In the genomic region with DNA sequence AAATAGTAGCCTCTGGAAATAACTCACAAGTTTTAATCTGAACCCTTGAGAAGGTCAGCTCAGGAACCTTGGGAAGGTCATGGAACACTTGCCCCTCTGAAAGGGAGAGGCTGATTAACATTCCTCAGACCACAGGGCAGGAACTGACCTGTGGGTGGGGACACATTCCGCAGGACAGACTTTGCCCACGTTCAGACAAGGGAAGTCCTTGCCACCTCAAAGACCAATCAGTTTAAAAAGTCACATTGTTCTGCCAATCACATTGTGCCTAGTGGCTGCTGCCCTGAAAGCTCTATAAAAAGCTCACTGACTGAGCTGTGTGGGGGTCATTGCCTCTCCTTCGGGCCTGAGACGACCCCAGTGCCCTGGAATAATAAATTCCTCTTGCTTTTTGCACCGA, we compare ENCODE assay signal across 20 mouse cellular contexts. TPM values are rescaled to one million over a fixed set of nuclear protein-coding genes. Genes with fewer than 3 reads are reported as not detected.
DNase-seq lines count a peak whose midpoint lies in the region; ATAC-seq and TF ChIP-seq lines count a peak whose summit lies in the region.
"Had no signal": no experiment of that assay in that cellular context is flagged by ENCODE, and none has a peak within 500 bp of the region (broad histone marks: within the 10 kb centered on the region; RNA-seq: fewer than 3 reads in every experiment).

No protein-coding gene starts in this region.

- H3K27me3 ChIP-seq in hindbrain, embryonic 10.5 days (ENCODE audit: insufficient read depth, poor library complexity, severe bottlenecking) = no peaks in the 10 kb centered on the region
- H3K27me3 ChIP-seq in hindbrain, embryonic 12.5 days = no peaks in the 10 kb centered on the region
- no peaks in the 10 kb centered on the region for H3K27me3 ChIP-seq in kidney, adult 2 months (replicated peaks; ENCODE audit: control insufficient read depth, insufficient read depth, low read length)
- H3K27me3 ChIP-seq: embryonic facial prominence, embryonic 15.5 days; hindbrain, embryonic 13.5 days; lung, embryonic 15.5 days had no signal

- peaks cover 16% of the 10 kb centered on the region for H3K4me1 ChIP-seq in hindbrain, embryonic 10.5 days (replicated peaks)
- H3K4me1 ChIP-seq in hindbrain, embryonic 12.5 days = no peaks in the 10 kb centered on the region
- peaks cover 8% of the 10 kb centered on the region for H3K4me1 ChIP-seq in kidney, adult 2 months (ENCODE audit: control insufficient read depth, insufficient read depth, low read length)
- H3K4me1 ChIP-seq: embryonic facial prominence, embryonic 15.5 days; hindbrain, embryonic 13.5 days; lung, embryonic 15.5 days had no signal

- no peak for ATAC-seq in hindbrain, embryonic 12.5 days (ENCODE audit: low FRiP score)
- ATAC-seq: activated CD4-positive, CD25-positive, alpha-beta regulatory T cell, adult 4 months; forebrain, embryonic 14.5 days had no signal

- TF ChIP-seq POLR2A in kidney, adult 2 months (IDR thresholded peaks at IDR 0.05; ENCODE audit: low read depth, low read length) = no peak

- H3K36me3 ChIP-seq in hindbrain, embryonic 10.5 days = no peaks in the 10 kb centered on the region
- H3K36me3 ChIP-seq in hindbrain, embryonic 12.5 days = no peaks in the 10 kb centered on the region
- no peaks in the 10 kb centered on the region for H3K36me3 ChIP-seq in kidney, adult 2 months (ENCODE audit: control insufficient read depth, insufficient read depth, low read length)
- H3K36me3 ChIP-seq: embryonic facial prominence, embryonic 15.5 days; G1E; hindbrain, embryonic 13.5 days; lung, embryonic 15.5 days had no signal

- peak overlapping the region; percentile 16; the same call in 1 of the 2 replicates for H3K27ac ChIP-seq in hindbrain, embryonic 10.5 days
- H3K27ac ChIP-seq in hindbrain, embryonic 12.5 days = no peak overlapping the region
- H3K27ac ChIP-seq in kidney, adult 2 months (ENCODE audit: insufficient read depth, low read depth, low read length) = peak overlapping the region; percentile 64; the same call in 1 of the 2 replicates
- H3K27ac ChIP-seq: embryonic facial prominence, embryonic 15.5 days; gastrocnemius, adult 2 months; heart, adult 2 months; hindbrain, embryonic 13.5 days; lung, embryonic 15.5 days had no signal

- TF ChIP-seq CTCF in kidney, adult 2 months (conservative IDR thresholded peaks at IDR 0.05; ENCODE audit: insufficient read depth, insufficient read length, low read depth, low read length) = no peak

- no peak overlapping the region for H3K4me2 ChIP-seq in hindbrain, embryonic 12.5 days (replicated peaks)
- H3K4me2 ChIP-seq: embryonic facial prominence, embryonic 15.5 days; hindbrain, embryonic 13.5 days; lung, embryonic 15.5 days had no signal

- DNase-seq in hindbrain, embryonic 10.5 days (ENCODE audit: low spot score) = peak; percentile 54
- peak; percentile 46 for DNase-seq in ZHBTc4 (ENCODE audit: low read depth, low spot score)
- peak; percentile 79 for DNase-seq in kidney, adult 2 months
- peak; percentile 51 to 64 for DNase-seq in kidney, postnatal 36 days
- DNase-seq in urinary bladder, adult 2 months (ENCODE audit: low spot score) = no peak
- DNase-seq in thymus, postnatal 10 days (ENCODE audit: low spot score in 2 of 2) = no peak
- DNase-seq in gastrocnemius, postnatal 4 days (ENCODE audit: low spot score in 2 of 2) = no peak
- DNase-seq: adrenal gland, postnatal 36 days; B cell, adult 2 months; cerebellum, postnatal 14 days; gastrocnemius, adult 2 months; heart, adult 2 months; liver had no signal

- WGBS in hindbrain, embryonic 10.5 days = 10% methylated on average over 5 of the region's 5 CpGs
- WGBS in hindbrain, embryonic 12.5 days = 19% methylated on average over 5 of the region's 5 CpGs
- WGBS in kidney, adult 2 months = 6% methylated on average over 5 of the region's 5 CpGs

- H3K9ac ChIP-seq in hindbrain, embryonic 12.5 days = no peak overlapping the region
- H3K9ac ChIP-seq: embryonic facial prominence, embryonic 15.5 days; hindbrain, embryonic 13.5 days; lung, embryonic 15.5 days had no signal

- H3K4me3 ChIP-seq in hindbrain, embryonic 10.5 days = no peak overlapping the region
- H3K4me3 ChIP-seq in hindbrain, embryonic 12.5 days = no peak overlapping the region
- H3K4me3 ChIP-seq in kidney, adult 2 months (ENCODE audit: insufficient read depth, low read depth, low read length) = no peak overlapping the region
- H3K4me3 ChIP-seq: embryonic facial prominence, embryonic 15.5 days; gastrocnemius, adult 2 months; heart, adult 2 months; hindbrain, embryonic 13.5 days; lung, embryonic 15.5 days had no signal

- H3K9me3 ChIP-seq in hindbrain, embryonic 10.5 days = no peaks in the 10 kb centered on the region
- no peaks in the 10 kb centered on the region for H3K9me3 ChIP-seq in hindbrain, embryonic 12.5 days (replicated peaks)
- H3K9me3 ChIP-seq: embryonic facial prominence, embryonic 15.5 days; G1E; hindbrain, embryonic 13.5 days; lung, embryonic 15.5 days had no signal

RNA-seq across cellular contexts. Expression of gene Eci2, which starts 31.2 kb away (rescaled TPM):
- 92.6 and 103 TPM in 2 replicates for polyA plus RNA-seq in hindbrain, embryonic 10.5 days (2016; fragmentation: Nextera tagmentation; extraction: Ambion mirVana)
- polyA plus RNA-seq in hindbrain, embryonic 12.5 days (2016; fragmentation: Nextera tagmentation; extraction: Ambion mirVana) = 122 TPM in 2 replicates
- 76.2 and 82.5 TPM in 2 replicates for polyA plus RNA-seq in kidney, adult 2 months (2012; rRNA removed)
- polyA plus RNA-seq in urinary bladder, adult 2 months (2012; rRNA removed) = 85.1 and 86.0 TPM in 2 replicates
- 100 to 1,000 TPM; 150 to 151 TPM for total RNA-seq in gastrocnemius, postnatal 4 days (2021)

Comparison
In these comparisons a context has a peak if more than half of its experiments do, and no peak if none do; other contexts are left out.
1. DNase-seq: peak in hindbrain, embryonic 10.5 days (single experiment), ZHBTc4 (single experiment), kidney, adult 2 months (single experiment) and kidney, postnatal 36 days (2 of 2); none in urinary bladder, adult 2 months (single experiment), thymus, postnatal 10 days (0 of 2) and gastrocnemius, postnatal 4 days (0 of 2).